Mouse (Mus musculus): ENCODE measurements at regions not wholly inside any gene's neighbourhood (a gene's known extent, or its start where the extent isn't known, plus 50 kb on each side); places are given as distances from the start of the nearest gene placed in this dataset.
"Not testable (repeated sequence)": the region's sequence is repeated elsewhere in the genome, so short reads cannot be mapped to it uniquely, and the experiment has no call there.

- ATAC-seq = no peak
These were observed 93.3 kb upstream of the Zfp706 start for GRCm38 (mm10) chr15:37100767-37101288.

- peak; percentile 82 for ATAC-seq
These were observed 92.6 kb upstream of the Zfp706 start for GRCm38 (mm10) chr15:37099927-37100766.

- no peak for ATAC-seq
These were observed 91.6 kb upstream of the Zfp706 start for GRCm38 (mm10) chr15:37099176-37099575.

DNA sequence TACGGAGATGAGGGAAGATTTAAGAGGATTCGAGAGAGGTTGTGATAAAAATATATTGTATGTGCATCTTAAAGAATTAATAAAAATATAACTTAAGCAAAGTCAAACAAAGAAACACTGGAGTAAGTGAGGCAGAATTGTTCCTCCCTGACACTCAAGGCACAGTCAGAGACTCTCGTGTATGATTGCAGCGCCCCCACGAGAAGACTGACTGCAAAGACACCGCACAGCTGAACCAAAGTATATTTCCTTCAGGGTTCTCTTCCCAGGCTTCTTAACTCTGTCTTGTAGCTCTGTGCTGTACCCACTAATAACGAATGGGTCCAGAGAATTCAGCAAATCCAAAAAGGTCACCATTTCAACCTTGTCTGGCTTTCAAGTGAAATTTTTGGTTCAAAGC lies 89.9 kb upstream of the Zfp706 start:
- ATAC-seq = no peak

DNA sequence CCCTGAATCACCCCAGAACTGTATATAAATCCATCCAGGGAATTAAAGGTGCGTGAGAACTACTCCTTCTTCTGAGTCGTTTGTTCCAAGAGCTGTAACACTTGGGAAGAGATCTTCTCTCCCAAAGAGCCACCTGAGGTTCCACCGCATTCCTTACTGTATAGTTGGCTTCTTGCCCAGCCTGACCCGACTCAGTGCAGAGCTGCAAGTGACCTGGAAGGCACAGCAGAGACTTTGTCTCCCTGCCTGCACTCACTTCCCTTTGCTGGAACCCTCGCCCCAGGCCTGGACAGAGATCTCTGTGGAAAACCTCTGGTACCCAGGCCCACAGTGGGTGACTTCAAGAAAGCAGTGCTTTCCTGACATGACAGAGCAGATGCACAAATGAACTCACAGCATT lies 83.6 kb upstream of the Zfp706 start:
- not testable (repeated sequence) for ATAC-seq

GRCm38 (mm10) chr15:37083726-37084125 lies 76.2 kb upstream of the Zfp706 start:
- no peak for ATAC-seq

DNA sequence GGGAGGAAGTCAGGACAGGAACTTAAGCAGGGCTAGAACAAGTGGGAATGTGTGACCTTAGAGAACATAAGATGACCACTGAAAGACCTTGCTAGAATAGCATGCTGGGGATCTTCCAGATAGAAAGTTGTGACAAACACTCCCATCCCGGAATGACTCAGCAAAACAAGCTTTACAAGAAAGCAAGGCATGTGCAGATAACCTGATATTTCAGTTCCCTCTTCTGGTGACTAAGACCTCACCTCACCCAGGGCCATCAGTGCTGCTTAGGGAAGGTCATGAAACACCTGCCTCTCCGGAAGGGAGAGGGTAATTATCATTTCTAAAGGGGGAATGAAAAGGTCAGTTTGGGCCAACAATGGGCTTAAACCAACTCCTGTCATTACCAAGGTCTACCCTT lies 74.3 kb upstream of the Zfp706 start:
- ATAC-seq = no peak

- no peak for ATAC-seq
These were observed 73.4 kb upstream of the Zfp706 start for GRCm38 (mm10) chr15:37080931-37081330.

- no peak for ATAC-seq
These were observed 72.8 kb upstream of the Zfp706 start for GRCm38 (mm10) chr15:37080395-37080794.

- ATAC-seq = not testable (repeated sequence)
These were observed 66.6 kb upstream of the Zfp706 start for GRCm38 (mm10) chr15:37074207-37074606.

- no peak for ATAC-seq
These were observed 64.8 kb upstream of the Zfp706 start for GRCm38 (mm10) chr15:37072202-37072862.

DNA sequence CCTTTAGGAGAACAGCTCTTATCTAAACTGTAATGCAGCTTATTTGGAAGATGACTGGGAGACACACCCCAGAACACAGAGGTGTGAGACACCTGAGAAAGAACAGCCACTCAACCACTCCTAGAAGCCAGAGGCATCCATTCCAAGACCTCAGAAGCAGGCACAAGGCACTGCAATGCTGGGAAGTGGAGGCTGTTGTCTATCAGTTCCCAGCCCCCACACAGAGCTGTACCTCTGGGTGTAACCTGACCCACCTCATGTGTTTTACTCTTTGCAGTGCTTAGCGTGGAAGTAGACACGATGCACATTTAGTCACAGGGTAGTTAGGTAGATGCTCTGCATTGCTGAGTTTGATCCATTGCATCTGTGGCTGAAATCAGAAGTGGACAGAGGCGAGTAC lies 62.6 kb upstream of the Zfp706 start:
- no peak for ATAC-seq

DNA sequence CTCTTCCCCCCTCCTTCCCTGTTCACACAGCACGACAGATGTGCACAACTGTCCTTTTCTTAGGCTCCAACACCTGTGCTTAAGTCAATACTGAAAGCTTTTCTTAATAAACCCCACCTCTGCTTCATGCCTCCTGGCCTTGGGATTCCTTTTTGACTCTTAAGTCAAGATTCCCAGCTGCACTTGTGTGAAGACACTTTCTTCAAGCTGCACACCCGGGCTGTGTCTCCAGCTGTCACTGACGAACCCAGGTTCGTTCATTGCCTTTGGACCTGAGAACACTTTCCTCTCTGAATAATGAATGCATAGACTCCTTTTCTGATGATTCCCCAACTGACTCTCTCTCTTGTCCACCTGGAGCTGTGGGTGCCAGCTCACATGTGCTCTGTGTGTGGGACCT lies 59.8 kb upstream of the Zfp706 start:
- no peak for ATAC-seq

DNA sequence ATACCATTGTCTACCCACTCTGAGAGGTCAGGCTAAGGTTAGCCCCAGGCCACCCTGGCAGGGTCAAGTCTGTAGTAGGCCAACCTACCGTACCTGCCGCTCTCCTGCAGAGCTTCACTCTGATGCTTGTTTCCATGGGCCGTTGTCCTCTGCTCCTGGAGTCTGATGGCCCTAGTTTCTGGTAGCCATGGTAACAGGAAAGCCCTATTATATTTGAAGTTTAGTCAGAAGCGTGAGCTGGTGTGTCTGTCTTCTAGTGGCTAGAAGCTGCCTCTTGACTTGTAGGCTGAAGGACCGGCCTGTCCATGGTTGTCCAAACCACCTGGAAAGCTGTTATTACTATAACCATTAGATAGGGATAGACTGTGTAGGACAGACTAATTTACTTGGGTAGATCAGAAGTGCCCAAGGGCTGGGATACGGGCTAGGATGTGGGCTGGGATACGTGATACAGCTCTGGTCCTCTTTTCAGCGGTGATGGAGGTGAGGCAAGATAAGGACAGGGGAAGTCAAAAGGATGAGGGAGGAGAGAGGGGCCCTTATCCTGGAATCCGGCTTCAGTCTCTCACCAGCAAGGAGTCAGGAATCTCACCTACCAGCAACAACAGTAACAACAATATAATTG lies 58.5 kb upstream of the Zfp706 start:
- no peak for ATAC-seq

DNA sequence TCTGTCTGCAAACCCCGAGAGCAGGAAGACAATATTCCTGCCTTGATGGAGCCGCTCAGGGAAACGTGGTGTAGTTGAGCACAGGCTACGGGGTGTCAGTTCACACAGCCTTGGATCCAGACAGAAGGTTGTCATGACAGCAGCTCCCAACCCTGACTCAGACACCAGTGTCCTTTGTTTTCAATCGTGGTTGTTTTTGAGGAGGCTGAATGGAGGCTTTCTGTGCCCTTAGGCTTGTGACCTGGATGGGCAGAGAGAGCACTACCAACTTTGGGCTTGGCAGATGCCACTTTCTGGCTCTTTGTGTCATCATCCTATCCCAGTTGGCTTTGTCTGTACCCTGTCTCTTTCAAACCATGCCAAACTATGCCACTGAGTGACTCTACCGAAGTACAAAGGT lies 57.8 kb upstream of the Zfp706 start:
- ATAC-seq = no peak

DNA sequence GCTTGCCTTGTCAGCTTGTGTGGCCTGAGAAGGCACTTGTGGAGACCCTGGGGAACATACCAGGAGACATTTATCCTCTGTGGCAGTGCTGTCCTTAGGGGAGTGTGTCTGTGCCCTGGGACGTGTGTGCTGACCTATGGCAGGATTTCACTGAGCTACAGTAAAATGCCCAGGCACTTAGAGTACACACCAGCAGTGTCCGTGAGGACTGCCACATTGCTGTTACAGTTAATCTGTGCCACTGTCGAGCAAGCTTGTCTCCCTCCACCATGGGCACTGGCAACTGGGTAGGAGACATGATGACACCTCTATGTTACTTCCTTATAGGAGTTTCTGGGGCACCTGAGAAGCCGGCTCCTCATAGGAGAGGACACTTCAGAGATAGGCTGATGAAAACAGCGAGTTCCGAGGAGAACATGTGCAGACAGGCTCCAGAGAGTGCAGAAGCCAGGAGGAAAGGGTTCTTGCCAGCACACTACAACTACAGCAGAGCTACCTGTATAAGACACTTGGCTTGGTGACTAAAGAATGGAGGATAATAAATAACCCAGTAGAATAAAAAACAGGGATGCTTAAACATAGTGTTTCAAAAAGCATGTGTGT lies 56.3 kb upstream of the Zfp706 start:
- no peak for ATAC-seq

DNA sequence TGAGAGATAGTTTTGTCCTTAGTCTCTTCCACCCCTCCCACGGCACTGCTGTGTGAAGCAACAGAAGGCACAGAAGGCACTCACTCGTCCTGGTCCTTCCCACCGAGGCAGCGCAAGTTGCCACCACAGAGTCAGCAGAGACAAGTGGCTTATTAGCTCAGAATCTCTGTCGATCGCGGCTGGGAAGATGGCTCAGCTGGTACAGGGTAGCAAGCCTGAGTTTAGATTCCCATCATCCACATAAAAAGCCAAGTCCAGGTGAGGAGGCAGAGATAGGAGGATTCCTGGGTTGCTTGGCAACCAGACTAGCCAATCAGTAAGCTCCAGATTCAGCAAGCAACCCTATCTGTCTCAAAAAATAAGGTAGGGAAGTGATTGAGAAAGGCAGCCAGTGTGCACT lies 55.0 kb upstream of the Zfp706 start:
- no peak for ATAC-seq

- ATAC-seq = no peak
These were observed 53.9 kb upstream of the Zfp706 start for GRCm38 (mm10) chr15:37061501-37061900.

- no peak for ATAC-seq
These were observed 53.3 kb upstream of the Zfp706 start for GRCm38 (mm10) chr15:37060831-37061230.

Data from inflammation-experienced regulatory T-cells, adult 6 months (primary cell).